Mouse (Mus musculus) liver, embryonic 13.5 days (tissue): ENCODE results near the gene Abi3. TPM values are rescaled to one million over a fixed set of nuclear protein-coding genes. Genes with fewer than 3 reads are reported as not detected.

Experiments
- ATAC-seq: fragments of 200-750 bp; cut with Nextera tagmentation; 2 replicates; pipeline ENCODE4 v1.8.0; 2017; ENCODE audit warnings: low read depth, mild to moderate bottlenecking, moderate number of reproducible peaks, moderate library complexity
- DNase-seq: peaks from one replicate; pipeline ENCODE4 v3.0.0; 2022
- H3K27ac ChIP-seq: fragments of 300-500 bp; sonication (generic); 2 replicates; pipeline ENCODE4 v1.5.1; 2015; ENCODE audit warnings: moderate library complexity, mild to moderate bottlenecking, inconsistent platforms
- H3K27me3 ChIP-seq: fragments of 300-500 bp; sonication (generic); 2 replicates; pipeline ENCODE4 v1.6.1; 2015; ENCODE audit warnings: mild to moderate bottlenecking, inconsistent platforms
- H3K36me3 ChIP-seq: fragments of 300-500 bp; sonication (generic); 2 replicates; pipeline ENCODE4 v1.6.1; 2015; ENCODE audit warnings: mild to moderate bottlenecking, inconsistent platforms
- H3K4me1 ChIP-seq: fragments of 300-500 bp; sonication (generic); replicated peaks from 2 replicates; pipeline ENCODE4 v1.6.1; 2015; ENCODE audit warnings: inconsistent platforms
- H3K4me2 ChIP-seq: fragments of 300-500 bp; sonication (generic); 2 replicates; pipeline ENCODE4 v1.6.1; 2015; ENCODE audit warnings: inconsistent platforms, mild to moderate bottlenecking, moderate library complexity
- H3K4me3 ChIP-seq: fragments of 300-500 bp; sonication (generic); replicated peaks from 2 replicates; pipeline ENCODE4 v1.5.1; 2015; ENCODE audit warnings: mild to moderate bottlenecking, inconsistent platforms
- H3K9ac ChIP-seq: fragments of 300-500 bp; sonication (generic); 2 replicates; pipeline ENCODE4 v1.6.1; 2015; ENCODE audit warnings: mild to moderate bottlenecking, inconsistent platforms
- H3K9me3 ChIP-seq: fragments of 300-500 bp; sonication (generic); replicated peaks from 2 replicates; pipeline ENCODE4 v1.6.1; 2016; ENCODE audit warnings: inconsistent platforms
- WGBS: fragments of 180-500 bp; shearing (Covaris S2); methylation state at CpG from one replicate; pipeline ENCODE4 v1.1.7; 2015; ENCODE audit not compliant: insufficient replicate concordance; 5-methylcytosine and 5-hydroxymethylcytosine counted together
- polyA plus RNA-seq: library from polyadenylated mRNA; unstranded; fragments of >200 nt; fragmentation: Nextera tagmentation; extraction: Ambion mirVana; gene quantifications from 2 replicates; pipeline ENCODE4 v1.2.1, GENCODE M21; 2015

Abi3 gene
- polyA plus RNA-seq, 1 experiment from 2014 or later, result 5.8 TPM

GRCm38 (mm10) chr11:95824877-95825243 is 17.4 kb downstream of the Abi3 start:
- 2% methylated on average over 11 of the region's 11 CpGs for WGBS
- DNase-seq (no peak), ATAC-seq (no peak)
- Histone ChIP-seq H3K27me3 (peaks cover 42% of the 10 kb centered on the region), H3K36me3 (0 out of 2 replicates have a peak, but pooled peaks cover 5% of the 10 kb centered on the region), H3K4me1 (peaks cover 82% of the 10 kb centered on the region), H3K9me3 (no peaks in the 10 kb centered on the region), H3K9ac (peak overlapping the region; percentile 86), H3K27ac (peak overlapping the region; percentile 78), H3K4me2 (peak overlapping the region; percentile 98), H3K4me3 (peak overlapping the region; percentile 72)

- Histone ChIP-seq H3K9me3 (no peaks in the 10 kb centered on the region), H3K4me1 (peaks cover 78% of the 10 kb centered on the region), H3K36me3 (0 out of 2 replicates have a peak, but pooled peaks cover 5% of the 10 kb centered on the region), H3K4me3 (peak within 1 kb of the TSS; percentile 72), H3K27ac (peak within 1 kb of the TSS; percentile 79), H3K27me3 (peaks cover 36% of the 10 kb centered on the region), H3K9ac (peak within 1 kb of the TSS; percentile 86), H3K4me2 (peak within 1 kb of the TSS; percentile 98)
- ATAC-seq (peak; percentile 95), DNase-seq (peak; percentile 87)
- under 1% methylated on average over 72 of the region's 78 CpGs for WGBS
These were observed 18.0 kb downstream of the Abi3 start, which contains the start of gene Phospho1 for GRCm38 (mm10) chr11:95824071-95824876. TSS of gene Phospho1 (plus strand) at chr11:95824499.

GRCm38 (mm10) chr11:95822437-95822836 is 19.8 kb downstream of the Abi3 start:
- Histone ChIP-seq H3K4me3 (no peak overlapping the region), H3K27ac (peak overlapping the region; percentile 21; the same call in 1 of the 2 replicates), H3K36me3 (no peaks in the 10 kb centered on the region), H3K9me3 (no peaks in the 10 kb centered on the region), H3K4me2 (no peak overlapping the region; the same call in 1 of the 2 replicates), H3K27me3 (peaks cover 21% of the 10 kb centered on the region), H3K9ac (no peak overlapping the region), H3K4me1 (peaks cover 59% of the 10 kb centered on the region)
- 90% methylated on average over 4 of the region's 4 CpGs for WGBS
- ATAC-seq (no peak), DNase-seq (no peak)

GRCm38 (mm10) chr11:95821511-95821910 is 20.8 kb downstream of the Abi3 start:
- 78% methylated on average over 3 of the region's 3 CpGs for WGBS
- DNase-seq (no peak), ATAC-seq (no peak)
- Histone ChIP-seq H3K4me2 (no peak overlapping the region), H3K9ac (no peak overlapping the region), H3K27me3 (peaks cover 21% of the 10 kb centered on the region), H3K27ac (0 out of 2 replicates have a peak overlapping the region, but pooled peaks have one; percentile 9), H3K36me3 (no peaks in the 10 kb centered on the region), H3K4me3 (no peak overlapping the region), H3K4me1 (peaks cover 50% of the 10 kb centered on the region), H3K9me3 (no peaks in the 10 kb centered on the region)

GRCm38 (mm10) chr11:95819138-95819537 is 23.1 kb downstream of the Abi3 start:
- DNase-seq (no peak), ATAC-seq (no peak)
- H3K9me3 ChIP-seq, result no peaks in the 10 kb centered on the region
- no peak overlapping the region for H3K4me3 ChIP-seq
- 80% methylated on average over 8 of the region's 8 CpGs for WGBS
- no peak overlapping the region for H3K9ac ChIP-seq
- no peaks in the 10 kb centered on the region for H3K36me3 ChIP-seq
- no peak overlapping the region for H3K27ac ChIP-seq
- peaks cover 31% of the 10 kb centered on the region for H3K4me1 ChIP-seq
- H3K27me3 ChIP-seq, result peaks cover 7% of the 10 kb centered on the region; the same call in 1 of the 2 replicates
- no peak overlapping the region for H3K4me2 ChIP-seq

- 71% methylated on average over 9 of the region's 9 CpGs for WGBS
- no peak overlapping the region for H3K4me2 ChIP-seq
- DNase-seq, result no peak
These were observed 26.9 kb downstream of the Abi3 start for GRCm38 (mm10) chr11:95815412-95815811.

GRCm38 (mm10) chr11:95814857-95815256 is 27.4 kb downstream of the Abi3 start:
- DNase-seq (no peak), ATAC-seq (no peak)
- Histone ChIP-seq H3K4me2 (no peak overlapping the region), H3K36me3 (no peaks in the 10 kb centered on the region), H3K4me1 (peaks cover 28% of the 10 kb centered on the region), H3K9me3 (no peaks in the 10 kb centered on the region), H3K27ac (no peak overlapping the region), H3K27me3 (peaks cover 4% of the 10 kb centered on the region; the same call in 1 of the 2 replicates), H3K9ac (no peak overlapping the region), H3K4me3 (no peak overlapping the region)
- WGBS, result 66% methylated on average over 5 of the region's 5 CpGs

More at GRCm38 (mm10) chr11:95815412-95815811, 26.9 kb downstream of the Abi3 start:
- Histone ChIP-seq H3K36me3 (no peaks in the 10 kb centered on the region), H3K27me3 (peaks cover 4% of the 10 kb centered on the region; the same call in 1 of the 2 replicates), H3K9me3 (no peaks in the 10 kb centered on the region), H3K9ac (no peak overlapping the region), H3K4me1 (peaks cover 27% of the 10 kb centered on the region), H3K27ac (no peak overlapping the region), H3K4me3 (no peak overlapping the region)
- ATAC-seq, result no peak

GRCm38 (mm10) chr11:95814101-95814500 is 28.2 kb downstream of the Abi3 start:
- Histone ChIP-seq H3K27ac (no peak overlapping the region), H3K4me1 (peaks cover 35% of the 10 kb centered on the region), H3K4me3 (no peak overlapping the region), H3K27me3 (peaks cover 4% of the 10 kb centered on the region; the same call in 1 of the 2 replicates), H3K36me3 (no peaks in the 10 kb centered on the region), H3K9me3 (no peaks in the 10 kb centered on the region), H3K4me2 (no peak overlapping the region), H3K9ac (no peak overlapping the region)
- DNase-seq (no peak), ATAC-seq (no peak)
- WGBS, result 83% methylated on average over 2 of the region's 2 CpGs

- WGBS, result 71% methylated on average over 4 of the region's 4 CpGs
- Histone ChIP-seq H3K4me2 (no peak overlapping the region), H3K27ac (peak overlapping the region; percentile 66), H3K4me1 (peaks cover 54% of the 10 kb centered on the region), H3K36me3 (no peaks in the 10 kb centered on the region), H3K9ac (peak overlapping the region; percentile 37), H3K27me3 (peaks cover 1% of the 10 kb centered on the region; the same call in 1 of the 2 replicates), H3K4me3 (no peak overlapping the region), H3K9me3 (peaks cover 5% of the 10 kb centered on the region; the same call in 1 of the 2 replicates)
- no peak for DNase-seq
- no peak for ATAC-seq
These were observed 30.1 kb downstream of the Abi3 start for GRCm38 (mm10) chr11:95812224-95812623.

- Histone ChIP-seq H3K27me3 (no peaks in the 10 kb centered on the region), H3K4me3 (no peak overlapping the region), H3K9me3 (peaks cover 5% of the 10 kb centered on the region; the same call in 1 of the 2 replicates), H3K9ac (peak overlapping the region; percentile 37; the same call in 1 of the 2 replicates), H3K4me2 (no peak overlapping the region), H3K27ac (peak overlapping the region; percentile 66), H3K36me3 (no peaks in the 10 kb centered on the region), H3K4me1 (peaks cover 59% of the 10 kb centered on the region)
- WGBS, result 86% methylated on average over 6 of the region's 6 CpGs
- DNase-seq, result no peak
- no peak for ATAC-seq
These were observed 30.5 kb downstream of the Abi3 start for GRCm38 (mm10) chr11:95811741-95812140.

GRCm38 (mm10) chr11:95810828-95811227 is 31.4 kb downstream of the Abi3 start:
- no peak overlapping the region for H3K4me2 ChIP-seq
- peaks cover 5% of the 10 kb centered on the region; the same call in 1 of the 2 replicates for H3K9me3 ChIP-seq
- DNase-seq (no peak), ATAC-seq (no peak)
- peaks cover 68% of the 10 kb centered on the region for H3K4me1 ChIP-seq
- 54% methylated on average over 7 of the region's 7 CpGs for WGBS
- no peaks in the 10 kb centered on the region for H3K27me3 ChIP-seq
- peak overlapping the region; percentile 72; the same call in 1 of the 2 replicates for H3K9ac ChIP-seq
- H3K27ac ChIP-seq, result peak overlapping the region; percentile 98
- no peaks in the 10 kb centered on the region for H3K36me3 ChIP-seq
- H3K4me3 ChIP-seq, result no peak overlapping the region
